24 mouse cellular contexts compared by ENCODE assay signal in the genomic region with DNA sequence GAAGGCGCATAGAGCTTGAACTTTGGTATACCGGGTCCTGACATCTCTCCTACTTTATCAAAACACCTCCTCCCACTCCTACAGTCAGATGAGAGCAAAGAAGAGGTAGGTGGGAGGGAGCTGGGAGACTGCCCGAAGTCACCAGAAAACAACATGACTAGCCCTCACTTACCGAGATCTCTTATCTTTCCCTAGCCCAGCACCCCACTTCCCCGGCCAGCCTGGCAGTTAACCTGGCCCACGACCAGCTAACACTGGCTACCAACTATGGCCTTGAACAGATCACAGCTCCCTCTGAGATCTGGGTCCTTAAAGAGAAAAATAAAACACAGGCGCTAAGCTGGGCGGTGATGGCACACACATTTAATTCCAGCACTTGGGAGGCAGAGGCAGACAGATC. TPM values are rescaled to one million over a fixed set of nuclear protein-coding genes. Genes with fewer than 3 reads are reported as not detected.
A peak's percentile ranks its signal among the peaks of the same experiment; 100 is the strongest.
DNase-seq lines count a peak whose midpoint lies in the region; ATAC-seq and TF ChIP-seq lines count a peak whose summit lies in the region.
"Had no signal": no experiment of that assay in that cellular context is flagged by ENCODE, and none has a peak within 500 bp of the region (broad histone marks: within the 10 kb centered on the region; RNA-seq: fewer than 3 reads in every experiment).

No protein-coding gene starts in this region.

- no peak for TF ChIP-seq POLR2A in liver, adult 2 months (IDR thresholded peaks at IDR 0.05; ENCODE audit: extremely low read depth, insufficient read depth, low read length)

- H3K9me3 ChIP-seq in heart, embryonic 12.5 days (replicated peaks) = no peaks in the 10 kb centered on the region
- H3K9me3 ChIP-seq: embryonic facial prominence, embryonic 13.5 days; G1E; limb, embryonic 13.5 days; midbrain, embryonic 10.5 days; neural tube, embryonic 12.5 days had no signal

- intact Hi-C loops in heart, postnatal 10 days (cut with DNase I) = no loop called here

- no peaks in the 10 kb centered on the region for H3K27me3 ChIP-seq in heart, embryonic 12.5 days (replicated peaks)
- no peaks in the 10 kb centered on the region for H3K27me3 ChIP-seq in liver, adult 2 months (ENCODE audit: control insufficient read depth, insufficient read depth, low read length)
- H3K27me3 ChIP-seq: embryonic facial prominence, embryonic 13.5 days; limb, embryonic 13.5 days; neural tube, embryonic 12.5 days had no signal

- H3K4me3 ChIP-seq in heart, embryonic 12.5 days = no peak overlapping the region
- H3K4me3 ChIP-seq in liver, adult 2 months (ENCODE audit: insufficient read depth, low read depth, low read length) = no peak overlapping the region
- H3K4me3 ChIP-seq: embryonic facial prominence, embryonic 13.5 days; limb, embryonic 13.5 days; midbrain, embryonic 10.5 days; neural tube, embryonic 12.5 days had no signal

- no peaks in the 10 kb centered on the region for H3K36me3 ChIP-seq in heart, embryonic 12.5 days
- no peaks in the 10 kb centered on the region for H3K36me3 ChIP-seq in liver, adult 2 months (ENCODE audit: control insufficient read depth, insufficient read depth, low read length)
- H3K36me3 ChIP-seq: embryonic facial prominence, embryonic 13.5 days; limb, embryonic 13.5 days; neural tube, embryonic 12.5 days had no signal

- DNase-seq in adrenal gland, adult 2 months = peak; percentile 81
- DNase-seq in adrenal gland, adult (ENCODE audit: inconsistent age in 2 of 2, low spot score in 1 of 2) = no peak
- DNase-seq in heart, postnatal 10 days = no peak
- DNase-seq in liver, adult 2 months (ENCODE audit: extremely low read depth, low read depth, low spot score) = peak; percentile 88
- no peak for DNase-seq in liver
- DNase-seq in cerebellum, postnatal 36 days = no peak
- DNase-seq: cerebellum, adult 11 months; gastrocnemius, postnatal 14 days; lung, postnatal 36 days; right cerebral cortex, postnatal 14 days; spleen, adult 18-20 months; thymus, adult 2 months had no signal

- no peak for ATAC-seq in heart, embryonic 12.5 days (ENCODE audit: insufficient number of reproducible peaks, low FRiP score)
- ATAC-seq in megakaryocyte-erythroid progenitor cell, adult 5-6 weeks (replicated peaks; ENCODE audit: low FRiP score, low TSS enrichment, poor library complexity, severe bottlenecking) = peak; percentile 42
- ATAC-seq: activated CD4-positive, CD25-positive, alpha-beta regulatory T cell, adult 4 months; forebrain, embryonic 14.5 days; hindbrain, embryonic 16.5 days; intestine, embryonic 16.5 days had no signal

- peak overlapping the region; percentile 56 for H3K27ac ChIP-seq in heart, embryonic 12.5 days (ENCODE audit: poor library complexity, severe bottlenecking)
- H3K27ac ChIP-seq in liver, adult 2 months (replicated peaks; ENCODE audit: insufficient read depth, low read depth, low read length) = peak overlapping the region; percentile 36
- H3K27ac ChIP-seq: embryonic facial prominence, embryonic 13.5 days; limb, embryonic 13.5 days; midbrain, embryonic 10.5 days; neural tube, embryonic 12.5 days had no signal

- H3K9ac ChIP-seq in heart, embryonic 12.5 days = 0 out of 2 replicates have a peak overlapping the region, but pooled peaks have one; percentile 4
- no peak overlapping the region; the same call in 1 of the 2 replicates for H3K9ac ChIP-seq in liver, adult 2 months (ENCODE audit: low read depth, low read length)
- H3K9ac ChIP-seq: embryonic facial prominence, embryonic 13.5 days; limb, embryonic 13.5 days; neural tube, embryonic 12.5 days had no signal

- TF ChIP-seq CTCF in liver, adult 2 months (IDR thresholded peaks at IDR 0.05; ENCODE audit: low read depth, low read length) = no peak

- 53% methylated on average over 8 of the region's 8 CpGs for WGBS in heart, embryonic 12.5 days
- 26% methylated on average over 8 of the region's 8 CpGs for WGBS in liver, adult 2 months

- peaks cover 70% of the 10 kb centered on the region for H3K4me1 ChIP-seq in heart, embryonic 12.5 days (replicated peaks)
- H3K4me1 ChIP-seq in liver, adult 2 months (ENCODE audit: control insufficient read depth, insufficient read depth, low read length) = peaks cover 59% of the 10 kb centered on the region
- H3K4me1 ChIP-seq: neural tube, embryonic 12.5 days had no signal

- H3K79me2 ChIP-seq in liver, adult 2 months (ENCODE audit: control insufficient read depth, insufficient read depth, low read length) = peaks cover 26% of the 10 kb centered on the region; the same call in 1 of the 2 replicates

- H3K4me2 ChIP-seq in heart, embryonic 12.5 days = no peak overlapping the region
- H3K4me2 ChIP-seq: embryonic facial prominence, embryonic 13.5 days; limb, embryonic 13.5 days; lung, embryonic 14.5 days; neural tube, embryonic 12.5 days had no signal

RNA-seq across cellular contexts. Expression of a gene that starts 14.5 kb away (rescaled TPM):
- total RNA-seq in adrenal gland, adult 2 months (2021) = 1,000 to 10,000 TPM; 2,436 to 2,553 TPM
- polyA plus RNA-seq in adrenal gland, adult 2 months (2012; rRNA removed) = 2,348 and 2,822 TPM in 2 replicates
- polyA plus RNA-seq in heart, embryonic 12.5 days (2016; fragmentation: Nextera tagmentation; extraction: Ambion mirVana) = 74.3 and 75.2 TPM in 2 replicates
- 10 to 100 TPM; 62.6 to 73.8 TPM for total RNA-seq in heart, postnatal 10 days (2021)
- total RNA-seq in liver, adult 2 months (2014; rRNA removed) = 72.4 and 108 TPM in 2 replicates
- polyA plus RNA-seq in liver, adult 2 months (2012; rRNA removed) = 189 and 223 TPM in 2 replicates
- 71.7 and 85.8 TPM in 2 replicates for total RNA-seq in megakaryocyte-erythroid progenitor cell, adult 5-6 weeks (2014; fragmentation: Nextera tagmentation)
- 29.7 and 57.0 TPM in 2 replicates for total RNA-seq in megakaryocyte-erythroid progenitor cell, adult 5-6 weeks (2017)

Comparison
In these comparisons a context has a peak if more than half of its experiments do, and no peak if none do; other contexts are left out.
1. DNase-seq: peak in adrenal gland, adult 2 months (single experiment) and liver, adult 2 months (single experiment); none in adrenal gland, adult (0 of 2), heart, postnatal 10 days (0 of 2), liver (single experiment) and cerebellum, postnatal 36 days (0 of 2).
2. RNA of a gene that starts 14.5 kb away (total RNA-seq): 2,436 to 2,553 TPM in adrenal gland, adult 2 months; 62.6 to 73.8 TPM in heart, postnatal 10 days, 72.4 to 108 TPM in liver, adult 2 months and 29.7 to 85.8 TPM in megakaryocyte-erythroid progenitor cell, adult 5-6 weeks; every median in the first group is over 10 times any median in the second.